10 mouse cellular contexts compared by ENCODE assay signal in the genomic region with DNA sequence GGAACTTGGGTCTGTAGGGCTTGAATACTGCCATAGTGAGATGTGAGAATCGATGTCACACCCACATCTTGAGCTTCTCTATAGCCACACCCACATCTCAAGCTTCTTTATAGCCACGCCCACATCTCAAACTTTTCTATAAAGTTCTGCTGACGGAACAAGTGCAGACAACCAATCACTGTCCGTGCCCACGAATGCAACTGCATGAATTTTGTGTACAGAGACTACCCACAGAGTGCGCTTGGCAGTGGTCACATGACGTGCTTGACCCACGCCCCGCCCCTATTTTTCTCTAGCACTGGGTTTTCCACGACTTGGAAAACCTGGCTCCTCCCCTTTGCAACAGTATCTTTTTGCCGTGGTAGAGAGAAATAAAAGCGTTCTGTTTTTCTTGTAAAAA.
DNase-seq lines count a peak whose midpoint lies in the region; ATAC-seq and TF ChIP-seq lines count a peak whose summit lies in the region.
"Had no signal": no experiment of that assay in that cellular context is flagged by ENCODE, and none has a peak within 500 bp of the region (broad histone marks: within the 10 kb centered on the region; RNA-seq: fewer than 3 reads in every experiment).

No protein-coding gene starts in this region.

- no peaks in the 10 kb centered on the region for H3K9me3 ChIP-seq in kidney, postnatal 0 days (replicated peaks; ENCODE audit: low read length)
- no peaks in the 10 kb centered on the region for H3K9me3 ChIP-seq in kidney, embryonic 15.5 days (replicated peaks)
- H3K9me3 ChIP-seq in forebrain, postnatal 0 days (ENCODE audit: low read length), result no peaks in the 10 kb centered on the region

- H3K4me3 ChIP-seq in kidney, postnatal 0 days (replicated peaks; ENCODE audit: low read depth, low read length), result no peak overlapping the region
- H3K4me3 ChIP-seq in kidney, embryonic 15.5 days (replicated peaks), result no peak overlapping the region
- no peak overlapping the region for H3K4me3 ChIP-seq in forebrain, postnatal 0 days (ENCODE audit: low read depth, low read length)

- no peak overlapping the region for H3K9ac ChIP-seq in kidney, postnatal 0 days (ENCODE audit: low read depth, low read length)
- no peak overlapping the region for H3K9ac ChIP-seq in kidney, embryonic 15.5 days
- H3K9ac ChIP-seq in forebrain, postnatal 0 days, result no peak overlapping the region

- 80% methylated on average over 12 of the region's 12 CpGs for WGBS in kidney, postnatal 0 days
- WGBS in kidney, embryonic 15.5 days, result 78% methylated on average over 12 of the region's 12 CpGs
- 85% methylated on average over 12 of the region's 12 CpGs for WGBS in forebrain, postnatal 0 days

- H3K36me3 ChIP-seq in kidney, postnatal 0 days (ENCODE audit: insufficient read depth, low read length), result no peaks in the 10 kb centered on the region
- no peaks in the 10 kb centered on the region for H3K36me3 ChIP-seq in kidney, embryonic 15.5 days
- no peaks in the 10 kb centered on the region for H3K36me3 ChIP-seq in forebrain, postnatal 0 days (ENCODE audit: insufficient read depth)

- DNase-seq in adrenal gland, adult (ENCODE audit: inconsistent age in 2 of 2, low spot score in 1 of 2), result peak; percentile 29 to 75
- no peak for DNase-seq in adrenal gland, adult 8-10 months
- no peak for DNase-seq in kidney, postnatal 0 days (ENCODE audit: low spot score)
- DNase-seq in adrenal gland, postnatal 36 days, result peak; percentile 42 to 51
- no peak for DNase-seq in frontal cortex, postnatal 10 days (ENCODE audit: low spot score in 2 of 2)
- no peak for DNase-seq in forebrain, postnatal 0 days
- DNase-seq: gastrocnemius, postnatal 25 days had no signal

- H3K4me1 ChIP-seq in kidney, postnatal 0 days (replicated peaks; ENCODE audit: insufficient read depth, low read length), result no peaks in the 10 kb centered on the region
- H3K4me1 ChIP-seq in kidney, embryonic 15.5 days, result peaks cover 26% of the 10 kb centered on the region
- 0 out of 2 replicates have a peak, but pooled peaks cover 6% of the 10 kb centered on the region for H3K4me1 ChIP-seq in forebrain, postnatal 0 days (ENCODE audit: insufficient read depth)

- ATAC-seq in kidney, postnatal 0 days (replicated peaks; ENCODE audit: low FRiP score, low read depth), result no peak
- ATAC-seq in kidney, embryonic 15.5 days (replicated peaks; ENCODE audit: low FRiP score), result no peak
- peak; percentile 93 for ATAC-seq in megakaryocyte progenitor cell, adult 5-6 weeks (replicated peaks; ENCODE audit: poor library complexity)
- no peak for ATAC-seq in forebrain, postnatal 0 days
- ATAC-seq: hindbrain, postnatal 0 days had no signal

- no peak for TF ChIP-seq CTCF in kidney, postnatal 0 days (IDR thresholded peaks at IDR 0.05; ENCODE audit: low read depth)
- TF ChIP-seq CTCF in forebrain, postnatal 0 days (IDR thresholded peaks at IDR 0.05; ENCODE audit: low read depth), result no peak

- H3K27ac ChIP-seq in kidney, postnatal 0 days, result no peak overlapping the region
- no peak overlapping the region for H3K27ac ChIP-seq in kidney, embryonic 15.5 days
- H3K27ac ChIP-seq in forebrain, postnatal 0 days (ENCODE audit: low read depth, low read length), result no peak overlapping the region

- H3K27me3 ChIP-seq in kidney, postnatal 0 days (ENCODE audit: insufficient read depth, low read length), result no peaks in the 10 kb centered on the region
- H3K27me3 ChIP-seq in kidney, embryonic 15.5 days, result no peaks in the 10 kb centered on the region
- no peaks in the 10 kb centered on the region for H3K27me3 ChIP-seq in forebrain, postnatal 0 days (ENCODE audit: insufficient read depth, low read length)

- peak overlapping the region; percentile 4; the same call in 1 of the 2 replicates for H3K4me2 ChIP-seq in kidney, postnatal 0 days (ENCODE audit: low read length)
- H3K4me2 ChIP-seq in kidney, embryonic 15.5 days, result no peak overlapping the region
- no peak overlapping the region for H3K4me2 ChIP-seq in forebrain, postnatal 0 days (ENCODE audit: low read depth)

Comparison
In these comparisons a context has a peak if more than half of its experiments do, and no peak if none do; other contexts are left out.
1. DNase-seq: peak in adrenal gland, adult (2 of 2) and adrenal gland, postnatal 36 days (2 of 2); none in adrenal gland, adult 8-10 months (single experiment), kidney, postnatal 0 days (single experiment), frontal cortex, postnatal 10 days (0 of 2) and forebrain, postnatal 0 days (single experiment).